Mouse (Mus musculus) heart, adult 2 months (tissue): ENCODE measurements around the gene Sigirr.

ENCODE experiments used
- CTCF ChIP-seq: fragments of 200-600 bp; IDR thresholded peaks from 2 replicates; pipeline ENCODE4 v1.8.1; 2022; ENCODE audit warnings: antibody characterized with exemption, mild to moderate bottlenecking, moderate library complexity
- POLR2A ChIP-seq: fragments of 200-500 bp; IDR thresholded peaks from 2 replicates; pipeline ENCODE4 v1.6.1; 2011; ENCODE audit warnings: mild to moderate bottlenecking, low read depth, low read length, control low read depth; ENCODE audit not compliant: insufficient read depth

- TF ChIP-seq CTCF (no peak), POLR2A (no peak)
Measured at GRCm38 (mm10) chr7:141120605-141121004, 20.2 kb upstream of the Sigirr start.
